Mouse (Mus musculus): ENCODE measurements around the gene Dock1.

- no peak for TF ChIP-seq CTCF (IDR thresholded peaks at IDR 0.05; ENCODE audit: low read depth, low read length)
- no peak for TF ChIP-seq GATA1 (IDR thresholded peaks at IDR 0.05; ENCODE audit: borderline replicate concordance, low read length)
- TF ChIP-seq TAL1 (conservative IDR thresholded peaks at IDR 0.05; ENCODE audit: low read depth, low read length): no peak
These were observed 129.6 kb downstream of the Dock1 start for GRCm38 (mm10) chr7:134800079-134800478.
